Mouse (Mus musculus): ENCODE measurements at regions not wholly inside any gene's neighbourhood (a gene's known extent, or its start where the extent isn't known, plus 50 kb on each side); places are given as distances from the start of the nearest gene placed in this dataset.
"Not testable (repeated sequence)": the region's sequence is repeated elsewhere in the genome, so short reads cannot be mapped to it uniquely, and the experiment has no call there.

DNA sequence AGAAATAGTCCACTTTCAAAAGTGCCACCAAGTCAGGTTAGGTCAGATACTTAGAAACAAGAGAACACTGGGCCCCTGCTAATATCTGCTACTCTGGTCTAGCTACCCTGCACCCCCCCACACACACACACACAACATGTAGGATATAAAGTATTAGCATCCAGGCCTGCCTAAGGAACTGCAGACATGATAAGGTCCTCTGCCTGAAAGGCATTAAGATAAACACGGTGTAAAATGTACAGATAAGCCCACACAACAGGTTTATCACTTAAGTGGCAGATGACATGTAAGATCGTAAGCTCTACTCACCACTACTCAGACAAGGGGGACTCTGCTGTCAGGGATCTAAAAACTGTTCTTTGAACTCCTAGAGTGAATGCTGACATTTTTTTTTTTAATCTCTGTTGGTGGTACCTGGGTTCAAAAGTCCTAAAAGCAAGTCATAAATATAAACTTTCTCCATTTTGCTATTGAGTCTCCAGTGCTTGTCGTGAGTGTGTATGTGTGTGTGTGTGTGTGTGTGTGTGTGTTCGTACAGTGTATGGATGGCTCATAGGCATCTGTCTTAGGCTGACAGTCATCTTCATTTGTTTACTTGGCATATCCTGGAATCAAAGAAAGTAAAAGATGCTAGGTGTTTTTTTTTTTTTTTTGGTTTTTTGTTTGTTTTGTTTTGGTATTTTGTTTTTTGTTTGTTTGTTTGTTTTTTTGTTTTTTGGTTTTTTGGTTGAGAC, 52.2 kb downstream of the Gm9817 start:
- no peak for TF ChIP-seq CTCF (IDR thresholded peaks at IDR 0.05; ENCODE audit: insufficient read depth, low read length)
- no peak for TF ChIP-seq POLR2A (IDR thresholded peaks at IDR 0.05; ENCODE audit: borderline replicate concordance, extremely low read depth, low read depth, low read length)
- Histone ChIP-seq H3K4me3 (replicated peaks; ENCODE audit: extremely low read depth, low read depth, low read length) (no peak overlapping the region), H3K4me1 (ENCODE audit: control insufficient read depth, insufficient read depth, low read length) (no peaks in the 10 kb centered on the region)
- WGBS = 63% methylated on average over 4 of the region's 4 CpGs
- no peak for DNase-seq

DNA sequence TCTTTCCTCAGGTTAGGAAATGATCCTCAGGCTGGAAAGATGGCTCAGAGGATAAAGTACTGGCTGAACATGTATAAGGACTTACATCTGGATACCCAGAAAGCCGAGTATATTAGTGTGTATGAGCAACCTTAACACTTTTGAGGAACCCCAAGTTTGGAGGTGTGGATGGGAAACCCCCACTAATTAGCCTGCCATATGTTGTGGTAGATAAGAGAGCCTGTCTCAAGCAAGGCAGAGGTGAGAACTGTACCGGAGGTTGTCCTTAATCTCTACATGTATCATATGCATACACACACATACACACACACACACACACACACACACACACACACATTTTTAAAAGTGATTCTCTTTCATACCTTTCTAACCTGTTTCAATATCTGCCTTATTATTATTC, 62.1 kb downstream of the Gm9817 start:
- DNase-seq = no peak
- no peak for TF ChIP-seq CTCF (IDR thresholded peaks at IDR 0.05; ENCODE audit: insufficient read depth, low read length)
- no peak for TF ChIP-seq POLR2A (IDR thresholded peaks at IDR 0.05; ENCODE audit: borderline replicate concordance, extremely low read depth, low read depth, low read length)
- no peak overlapping the region for H3K4me3 ChIP-seq (replicated peaks; ENCODE audit: extremely low read depth, low read depth, low read length)
- H3K4me1 ChIP-seq (ENCODE audit: control insufficient read depth, insufficient read depth, low read length) = no peaks in the 10 kb centered on the region
- WGBS = 76% methylated on average over 2 of the region's 2 CpGs

DNA sequence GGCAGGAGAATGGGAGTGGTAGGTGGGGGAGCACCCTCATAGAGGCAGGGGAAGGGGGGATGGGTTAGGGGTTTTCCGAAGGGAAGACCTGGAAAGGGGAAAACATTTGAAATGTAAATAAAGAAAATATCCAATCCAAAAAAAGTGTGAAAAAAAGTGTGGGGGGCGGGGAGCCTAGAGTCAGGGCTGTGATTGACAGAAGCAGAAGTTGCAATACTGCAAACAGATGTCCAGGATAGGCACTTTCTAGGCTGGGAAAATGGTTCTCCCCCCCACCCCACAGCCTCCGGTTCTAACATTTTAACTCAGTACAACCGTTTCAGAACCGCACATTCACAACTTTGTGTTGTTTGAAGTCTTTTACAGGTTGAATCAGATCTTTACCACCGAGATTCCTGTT, 66.6 kb downstream of the Gm9817 start:
- 63% methylated on average over 6 of the region's 6 CpGs for WGBS
- TF ChIP-seq POLR2A (IDR thresholded peaks at IDR 0.05; ENCODE audit: borderline replicate concordance, extremely low read depth, low read depth, low read length) (no peak), CTCF (IDR thresholded peaks at IDR 0.05; ENCODE audit: insufficient read depth, low read length) (no peak)
- no peaks in the 10 kb centered on the region for H3K4me1 ChIP-seq (ENCODE audit: control insufficient read depth, insufficient read depth, low read length)
- no peak for DNase-seq
- H3K4me3 ChIP-seq (replicated peaks; ENCODE audit: extremely low read depth, low read depth, low read length) = no peak overlapping the region

DNA sequence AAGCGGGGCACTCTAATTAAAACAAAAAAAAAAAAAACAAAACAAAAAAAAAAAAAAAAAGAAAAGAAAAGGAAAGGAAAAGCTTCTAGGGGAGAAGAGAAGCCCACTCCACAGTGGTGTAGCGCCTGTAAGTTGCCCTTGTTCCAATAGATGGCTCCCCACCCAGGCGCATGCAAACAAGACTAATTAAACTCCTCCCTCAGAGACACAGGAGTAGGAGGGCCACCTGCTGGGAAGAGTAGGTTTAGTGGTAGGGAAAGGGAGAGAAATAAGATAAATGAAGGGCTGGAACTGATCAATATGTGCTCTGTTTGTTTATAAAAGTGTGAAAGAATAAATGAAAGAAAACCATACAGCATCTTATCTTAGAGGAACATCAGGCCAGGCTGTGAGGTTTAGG, 77.7 kb downstream of the Gm9817 start:
- H3K4me1 ChIP-seq (ENCODE audit: control insufficient read depth, insufficient read depth, low read length) = no peaks in the 10 kb centered on the region
- no peak for TF ChIP-seq POLR2A (IDR thresholded peaks at IDR 0.05; ENCODE audit: borderline replicate concordance, extremely low read depth, low read depth, low read length)
- no peak for TF ChIP-seq CTCF (IDR thresholded peaks at IDR 0.05; ENCODE audit: insufficient read depth, low read length)
- H3K4me3 ChIP-seq (replicated peaks; ENCODE audit: extremely low read depth, low read depth, low read length) = no peak overlapping the region
- no peak for DNase-seq
- 75% methylated on average over 3 of the region's 3 CpGs for WGBS

DNA sequence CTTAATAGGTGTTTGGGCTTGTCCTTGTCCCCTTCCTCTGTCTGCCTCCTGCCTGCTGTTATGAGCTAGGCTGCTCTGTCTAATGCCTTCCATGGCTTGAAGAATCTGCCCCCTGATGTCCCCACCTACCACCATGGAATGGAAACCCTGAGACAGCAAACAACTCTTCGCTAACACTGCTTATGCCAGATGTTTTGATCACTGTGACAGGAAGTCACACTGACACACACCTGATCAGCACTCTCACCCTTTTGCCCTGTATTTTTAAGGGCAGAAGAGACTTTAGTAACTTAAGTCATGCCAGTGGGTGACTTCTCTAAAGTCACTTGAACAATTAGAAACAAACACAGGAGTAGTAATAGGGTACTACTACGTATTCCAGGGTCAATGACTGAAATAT, 78.5 kb downstream of the Gm9817 start:
- no peak for DNase-seq
- TF ChIP-seq POLR2A (IDR thresholded peaks at IDR 0.05; ENCODE audit: borderline replicate concordance, extremely low read depth, low read depth, low read length) = no peak
- TF ChIP-seq CTCF (IDR thresholded peaks at IDR 0.05; ENCODE audit: insufficient read depth, low read length) = no peak
- Histone ChIP-seq H3K4me3 (replicated peaks; ENCODE audit: extremely low read depth, low read depth, low read length) (no peak overlapping the region), H3K4me1 (ENCODE audit: control insufficient read depth, insufficient read depth, low read length) (no peaks in the 10 kb centered on the region)
- 69% methylated on average over 2 of the region's 2 CpGs for WGBS

DNA sequence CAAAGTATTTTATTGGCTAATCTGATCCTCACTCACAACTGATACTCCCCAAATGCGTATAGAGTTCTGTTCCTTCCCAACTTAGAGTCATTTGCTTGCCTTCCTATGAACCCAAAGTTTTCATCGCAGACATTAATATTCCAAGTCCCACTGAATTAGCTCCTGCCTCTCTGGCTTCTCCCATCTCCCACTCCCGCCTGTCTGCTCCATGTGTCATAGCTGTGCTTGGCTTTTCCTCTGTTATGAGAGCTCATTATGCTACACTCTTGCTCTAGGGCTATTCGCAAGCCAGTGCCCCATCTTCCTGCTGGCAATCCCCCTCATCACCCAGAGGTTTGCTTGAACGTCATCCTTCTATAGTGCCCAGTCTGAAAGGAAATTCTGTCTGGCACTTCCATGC, 81.8 kb downstream of the Gm9817 start:
- TF ChIP-seq CTCF (IDR thresholded peaks at IDR 0.05; ENCODE audit: insufficient read depth, low read length) = no peak
- 91% methylated on average over 5 of the region's 5 CpGs for WGBS
- Histone ChIP-seq H3K4me1 (ENCODE audit: control insufficient read depth, insufficient read depth, low read length) (no peaks in the 10 kb centered on the region), H3K4me3 (replicated peaks; ENCODE audit: extremely low read depth, low read depth, low read length) (no peak overlapping the region)
- no peak for DNase-seq

DNA sequence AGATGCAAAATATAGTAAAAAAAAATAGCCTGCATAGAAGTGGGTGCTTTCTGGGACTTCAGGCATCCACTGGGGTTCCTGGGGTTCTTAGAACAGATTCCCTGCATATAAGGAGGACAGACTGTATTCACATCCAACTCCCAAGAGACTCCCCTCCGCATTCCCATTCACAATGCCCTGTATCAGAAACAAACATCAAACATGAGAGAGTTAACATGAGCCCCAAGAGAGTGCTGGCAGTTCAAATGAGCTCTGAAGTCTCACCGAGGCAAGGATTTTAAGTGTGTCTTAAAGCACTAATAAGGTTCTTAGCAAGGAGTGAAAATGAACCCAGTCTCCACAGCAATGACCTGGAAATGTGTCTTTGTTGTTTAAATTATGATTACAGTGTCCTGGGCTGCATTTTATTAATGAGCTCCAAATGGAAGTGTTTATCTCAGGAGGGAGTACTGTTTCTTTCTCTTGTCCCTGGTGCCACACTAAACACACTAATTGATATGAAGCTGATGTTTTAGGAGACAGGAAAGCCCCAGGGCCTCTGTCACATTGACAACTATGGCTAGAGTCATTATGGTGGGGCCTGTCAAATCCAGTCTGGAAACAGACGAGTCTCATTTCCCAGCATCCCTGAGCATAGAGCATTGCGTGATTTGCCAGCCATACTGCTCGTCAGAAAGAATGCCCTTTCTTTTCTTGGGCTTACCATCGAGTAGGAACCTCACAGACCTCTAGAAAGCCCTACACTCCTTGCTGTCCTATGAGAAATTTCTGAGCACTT, 85.7 kb downstream of the Gm9817 start:
- 64% methylated on average over 6 of the region's 6 CpGs for WGBS
- Histone ChIP-seq H3K4me3 (replicated peaks; ENCODE audit: extremely low read depth, low read depth, low read length) (no peak overlapping the region), H3K4me1 (ENCODE audit: control insufficient read depth, insufficient read depth, low read length) (no peaks in the 10 kb centered on the region)
- no peak for TF ChIP-seq CTCF (IDR thresholded peaks at IDR 0.05; ENCODE audit: insufficient read depth, low read length)
- TF ChIP-seq POLR2A (IDR thresholded peaks at IDR 0.05; ENCODE audit: borderline replicate concordance, extremely low read depth, low read depth, low read length) = no peak
- DNase-seq = no peak

DNA sequence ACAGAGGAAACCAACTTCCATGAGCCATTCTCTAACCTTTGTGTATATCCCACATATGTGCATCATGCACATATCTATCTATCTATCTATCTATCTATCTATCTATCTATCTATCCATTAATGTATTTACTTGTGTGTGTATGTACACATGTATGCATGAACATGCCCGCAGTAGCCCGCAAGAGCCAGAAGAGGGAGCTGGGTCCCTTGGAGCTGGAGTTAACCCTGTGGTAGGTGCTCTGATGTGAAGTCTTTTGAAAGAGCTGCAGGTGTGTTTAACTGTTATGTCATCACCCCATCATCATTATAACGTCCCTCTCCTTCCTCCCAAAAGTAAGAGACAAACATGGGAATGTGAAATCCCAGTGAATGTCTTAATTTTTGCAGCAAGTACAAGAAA, 86.7 kb downstream of the Gm9817 start:
- 89% methylated on average over 3 of the region's 3 CpGs for WGBS
- no peak for DNase-seq
- H3K4me3 ChIP-seq (replicated peaks; ENCODE audit: extremely low read depth, low read depth, low read length) = no peak overlapping the region
- peak; percentile 22; the same call in 1 of the 2 replicates for TF ChIP-seq CTCF (IDR thresholded peaks at IDR 0.05; ENCODE audit: insufficient read depth, low read length)
- no peak for TF ChIP-seq POLR2A (IDR thresholded peaks at IDR 0.05; ENCODE audit: borderline replicate concordance, extremely low read depth, low read depth, low read length)
- no peaks in the 10 kb centered on the region for H3K4me1 ChIP-seq (ENCODE audit: control insufficient read depth, insufficient read depth, low read length)

DNA sequence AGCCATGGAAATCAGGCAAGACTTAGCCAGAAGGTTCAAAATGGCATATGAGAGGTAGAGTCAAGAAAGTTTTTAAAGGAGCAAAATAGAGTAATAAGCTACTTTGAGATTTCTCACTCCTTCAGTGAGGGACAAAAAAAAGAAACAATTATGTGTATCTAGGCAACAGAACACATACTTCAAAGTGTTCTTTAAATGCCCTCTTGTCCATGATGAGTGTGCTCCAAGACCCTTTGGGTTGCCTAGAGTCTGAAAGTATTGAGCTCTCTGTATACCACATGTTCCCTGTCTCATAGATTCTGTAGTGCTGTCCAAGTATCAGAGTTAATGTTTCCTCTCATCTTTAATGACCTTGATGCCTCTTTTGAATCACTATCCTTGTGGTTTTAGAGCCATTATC, 91.2 kb downstream of the Gm9817 start:
- no peak for TF ChIP-seq POLR2A (IDR thresholded peaks at IDR 0.05; ENCODE audit: borderline replicate concordance, extremely low read depth, low read depth, low read length)
- no peak for TF ChIP-seq CTCF (IDR thresholded peaks at IDR 0.05; ENCODE audit: insufficient read depth, low read length)
- no peak overlapping the region for H3K4me3 ChIP-seq (replicated peaks; ENCODE audit: extremely low read depth, low read depth, low read length)
- no peak for DNase-seq
- H3K4me1 ChIP-seq (ENCODE audit: control insufficient read depth, insufficient read depth, low read length) = no peaks in the 10 kb centered on the region

DNA sequence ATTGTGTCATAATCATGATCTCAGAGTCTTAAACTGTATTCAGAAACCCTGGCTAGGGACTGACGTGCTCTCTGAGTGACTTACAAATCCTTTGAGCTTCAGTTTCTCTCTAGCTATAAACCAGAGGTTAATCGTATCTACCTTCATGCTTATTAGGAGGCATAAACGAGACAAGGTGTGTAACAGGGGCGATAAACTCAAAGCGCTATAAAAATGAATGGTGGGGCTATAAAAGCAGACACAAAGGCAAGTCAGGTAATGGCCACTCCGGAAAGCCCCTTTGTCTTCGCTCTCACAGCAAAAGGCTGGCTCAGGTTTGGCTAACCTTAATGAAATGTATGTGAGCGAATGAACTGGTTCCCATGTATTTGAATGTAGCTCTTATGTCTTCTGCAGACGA, 94.6 kb downstream of the Gm9817 start:
- H3K4me3 ChIP-seq (replicated peaks; ENCODE audit: extremely low read depth, low read depth, low read length) = no peak overlapping the region
- no peak for TF ChIP-seq POLR2A (IDR thresholded peaks at IDR 0.05; ENCODE audit: borderline replicate concordance, extremely low read depth, low read depth, low read length)
- no peak for TF ChIP-seq CTCF (IDR thresholded peaks at IDR 0.05; ENCODE audit: insufficient read depth, low read length)
- DNase-seq = no peak
- H3K4me1 ChIP-seq (ENCODE audit: control insufficient read depth, insufficient read depth, low read length) = no peaks in the 10 kb centered on the region
- WGBS = 92% methylated on average over 9 of the region's 9 CpGs

DNA sequence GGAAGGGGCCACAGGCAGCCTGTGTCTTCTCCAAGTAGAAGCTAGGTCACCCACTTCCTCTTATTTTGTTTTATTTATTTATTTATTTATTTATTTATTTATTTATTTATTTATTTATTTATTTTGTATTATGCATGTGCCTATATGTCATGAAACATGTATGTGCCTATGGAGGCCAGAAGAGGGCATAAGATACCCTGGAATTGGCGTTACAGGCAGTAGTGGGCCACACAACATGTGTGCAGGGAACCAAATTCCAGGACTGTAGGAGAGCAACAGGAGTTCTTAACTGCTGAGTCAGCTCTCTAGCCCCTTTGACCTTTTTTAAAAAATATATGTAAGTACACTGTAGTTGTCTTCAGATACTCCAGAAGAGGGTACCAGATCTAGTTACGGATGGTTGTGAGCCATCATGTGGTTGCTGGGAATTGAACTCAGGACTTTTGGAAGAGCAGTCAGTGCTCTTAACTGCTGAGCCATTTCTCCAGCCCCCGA, 97.3 kb downstream of the Gm9817 start:
- WGBS = 91% methylated on average over 3 of the region's 3 CpGs
- DNase-seq; H3K4me1 ChIP-seq (ENCODE audit: control insufficient read depth, insufficient read depth, low read length); H3K4me3 ChIP-seq (replicated peaks; ENCODE audit: extremely low read depth, low read depth, low read length): not testable (repeated sequence)

All from lung, adult 2 months (tissue).